Mouse (Mus musculus): Measurements from ENCODE around the gene Gm20219. TPM values are rescaled to one million over a fixed set of nuclear protein-coding genes. Genes with fewer than 3 reads are reported as not detected.

Gene Gm20219
- 1 to 10 TPM in 3 of 4 experiments, under 1 TPM in 1; 0.71 to 5.3 (median 3.7) TPM for total RNA-seq (2022)

DNA sequence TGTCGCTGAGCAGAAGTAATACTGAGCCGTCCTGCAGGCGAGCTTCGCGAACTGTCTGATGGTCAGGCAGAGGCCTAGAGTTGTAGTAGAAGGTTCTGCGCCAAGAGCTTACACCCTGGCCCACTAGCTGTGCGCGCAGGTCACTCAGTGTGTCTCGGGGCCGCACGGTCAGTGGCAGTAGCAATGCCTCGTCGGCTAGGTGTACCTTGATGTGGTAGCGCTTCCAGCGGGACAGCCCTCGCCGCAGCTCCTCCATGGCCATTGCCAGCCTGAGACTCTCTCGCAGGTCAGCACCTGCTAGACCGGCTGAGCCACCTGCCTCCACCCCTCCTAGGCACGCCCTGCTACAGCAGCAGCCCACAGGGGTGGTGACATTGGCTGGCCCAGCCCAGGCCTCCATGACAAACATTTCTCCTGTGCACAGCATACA is at the start of gene Gm20219:
TSS of gene Gm20219 (minus strand) at position 266 of the 430 bp plus-strand sequence.
- no peak for DNase-seq (ENCODE audit: low spot score in 2 of 2)

DNA sequence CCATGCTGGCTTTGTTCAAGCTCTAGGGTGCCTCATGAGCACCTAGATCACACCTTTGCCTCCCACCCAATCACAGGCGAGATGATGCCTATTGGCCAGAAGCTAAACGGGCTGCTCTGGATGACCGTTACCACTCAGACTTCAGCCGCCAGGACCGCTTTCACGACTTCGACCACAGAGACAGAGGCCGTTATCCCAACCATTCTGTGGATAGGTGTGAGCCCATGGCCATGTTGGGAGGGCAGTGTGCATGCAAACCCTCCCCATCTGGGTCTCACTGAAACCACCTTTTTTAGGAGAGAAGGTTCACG is 49.8 kb upstream of the Gm20219 start:
- DNase-seq (ENCODE audit: low spot score in 2 of 2), result no peak

DNA sequence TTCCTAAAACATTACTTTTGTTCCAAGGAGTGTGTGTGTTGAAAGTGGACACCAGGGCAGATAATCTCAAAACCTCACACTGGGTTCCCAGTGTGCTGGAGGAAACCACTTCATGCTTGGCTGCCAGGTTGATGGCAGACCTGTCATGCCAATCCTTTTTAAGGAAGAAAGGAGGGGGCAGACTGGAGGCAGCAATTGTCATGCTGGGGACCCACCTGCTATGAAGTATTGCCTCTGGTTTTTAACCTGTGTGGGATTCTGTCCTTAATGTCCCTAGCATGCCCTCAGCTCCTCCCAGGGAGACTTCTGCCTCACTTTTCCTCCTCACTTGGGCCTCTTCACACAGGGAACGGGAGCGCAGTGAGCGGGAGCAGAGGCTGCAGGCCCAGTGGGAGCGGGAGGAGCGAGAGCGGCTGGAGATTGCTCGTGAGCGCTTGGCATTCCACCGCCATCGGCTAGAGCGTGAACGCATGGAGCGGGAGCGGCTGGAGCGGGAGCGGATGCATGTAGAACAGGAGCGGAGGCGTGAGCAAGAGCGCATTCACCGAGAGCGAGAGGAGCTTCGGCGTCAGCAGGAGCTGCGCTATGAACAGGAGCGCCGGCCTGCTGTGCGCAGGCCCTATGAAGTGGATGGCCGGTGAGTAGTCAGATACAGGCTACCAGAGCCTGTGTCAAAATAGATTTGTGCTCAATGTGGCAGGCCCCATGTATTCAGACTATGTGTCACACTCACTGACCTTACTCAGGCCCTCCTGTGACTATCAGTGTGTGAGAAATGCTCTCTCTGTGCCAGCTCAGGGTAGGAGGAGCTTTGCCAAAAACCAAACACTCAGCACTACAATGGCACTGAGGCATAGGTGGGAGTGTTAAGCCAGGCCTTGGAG is 49.2 kb upstream of the Gm20219 start:
- DNase-seq (ENCODE audit: low spot score in 2 of 2), result no peak

DNA sequence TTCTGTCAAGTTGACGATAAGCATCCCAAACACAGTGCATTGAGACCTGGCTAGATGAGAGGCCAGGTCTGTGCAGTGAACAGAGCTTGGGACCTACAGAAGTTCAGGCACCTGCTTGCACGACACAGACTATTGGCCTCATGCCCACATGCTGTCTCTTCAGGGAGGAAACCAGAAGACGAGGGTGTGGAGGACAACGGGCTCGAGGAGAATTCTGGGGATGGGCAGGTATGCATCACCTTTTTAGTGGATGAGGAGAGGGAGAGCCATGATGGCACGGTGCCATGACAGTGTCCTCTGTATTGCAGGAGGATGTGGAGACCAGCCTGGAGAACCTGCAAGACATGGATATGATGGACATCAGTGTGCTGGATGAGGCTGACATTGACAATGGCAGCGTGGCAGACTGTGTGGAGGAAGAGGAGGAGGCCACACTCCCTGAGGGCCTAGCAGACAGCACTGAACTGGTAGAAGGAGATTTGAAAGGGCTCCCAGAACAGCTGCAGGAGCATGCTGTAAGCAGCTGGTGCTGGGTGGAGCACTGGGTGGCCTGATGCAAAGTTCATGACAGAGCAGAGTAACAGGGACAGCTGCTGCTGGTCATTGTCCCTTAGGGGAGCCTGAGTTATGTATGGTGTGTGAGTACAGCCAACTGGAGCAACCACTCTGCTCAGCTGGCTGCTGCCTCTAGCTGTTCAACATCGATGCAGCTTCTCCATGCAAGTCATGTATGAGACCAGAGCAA is 39.5 kb upstream of the Gm20219 start:
- no peak for DNase-seq (ENCODE audit: low spot score in 2 of 2)

DNA sequence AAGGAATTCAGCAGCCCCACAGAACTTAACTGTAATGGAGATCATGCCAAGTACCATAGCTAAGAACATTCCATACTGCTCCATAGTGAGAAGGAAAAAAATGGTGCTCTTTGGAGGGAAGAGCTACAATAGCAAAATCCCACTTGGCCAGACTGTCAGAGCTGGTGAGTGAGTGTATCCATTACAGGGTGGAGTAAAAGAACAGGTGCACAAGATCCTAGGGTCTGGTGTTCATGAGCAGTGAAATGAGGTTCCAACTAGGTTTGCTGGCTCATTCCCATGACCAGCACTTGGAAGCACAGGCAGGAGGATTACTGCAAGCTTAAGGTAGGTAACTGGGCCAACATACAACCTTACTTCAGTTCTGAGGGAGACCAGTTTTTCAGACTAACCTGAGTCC is 38.4 kb upstream of the Gm20219 start:
- DNase-seq (ENCODE audit: low spot score in 2 of 2), result no peak

DNA sequence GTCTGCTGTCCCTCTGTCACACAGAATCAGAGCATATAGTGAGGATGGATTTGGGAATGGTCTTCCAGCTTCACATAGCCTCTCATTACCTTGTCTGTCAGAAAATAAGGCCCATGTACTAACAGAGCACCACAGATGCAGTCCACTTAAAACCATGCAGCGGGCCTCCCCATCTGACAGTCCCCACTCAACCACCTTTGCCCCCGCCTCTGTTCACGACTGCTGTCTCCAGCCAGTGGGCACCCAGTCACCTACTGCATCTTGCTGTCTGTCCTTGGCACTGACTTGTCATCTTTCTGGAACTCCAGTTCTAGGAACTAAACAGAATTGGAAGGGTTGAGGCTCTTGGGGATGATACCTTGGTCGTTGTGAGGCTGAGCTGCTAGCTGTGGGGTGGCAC is 34.7 kb upstream of the Gm20219 start:
- DNase-seq (ENCODE audit: low spot score in 2 of 2), result no peak

DNA sequence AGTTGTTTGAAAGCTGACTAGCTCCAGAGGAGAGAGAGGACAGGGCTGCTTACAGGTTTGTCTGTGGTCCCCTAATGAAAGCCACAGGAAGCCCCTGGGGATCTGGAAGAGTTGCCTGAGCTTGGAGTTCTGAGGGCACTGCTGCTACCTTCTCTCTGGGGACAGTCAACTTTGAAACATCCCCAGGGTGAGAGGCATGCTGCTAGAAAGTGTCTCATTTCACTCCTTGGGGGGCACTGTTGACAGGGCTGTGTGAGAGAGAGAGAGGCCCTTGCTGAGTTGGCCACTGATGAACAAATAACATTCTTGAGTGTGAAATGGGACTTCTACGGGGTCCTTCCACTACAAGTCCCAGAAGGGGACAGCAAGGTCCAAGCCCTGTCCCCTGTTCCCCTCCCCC is 33.6 kb upstream of the Gm20219 start:
- DNase-seq (ENCODE audit: low spot score in 2 of 2), result no peak

DNA sequence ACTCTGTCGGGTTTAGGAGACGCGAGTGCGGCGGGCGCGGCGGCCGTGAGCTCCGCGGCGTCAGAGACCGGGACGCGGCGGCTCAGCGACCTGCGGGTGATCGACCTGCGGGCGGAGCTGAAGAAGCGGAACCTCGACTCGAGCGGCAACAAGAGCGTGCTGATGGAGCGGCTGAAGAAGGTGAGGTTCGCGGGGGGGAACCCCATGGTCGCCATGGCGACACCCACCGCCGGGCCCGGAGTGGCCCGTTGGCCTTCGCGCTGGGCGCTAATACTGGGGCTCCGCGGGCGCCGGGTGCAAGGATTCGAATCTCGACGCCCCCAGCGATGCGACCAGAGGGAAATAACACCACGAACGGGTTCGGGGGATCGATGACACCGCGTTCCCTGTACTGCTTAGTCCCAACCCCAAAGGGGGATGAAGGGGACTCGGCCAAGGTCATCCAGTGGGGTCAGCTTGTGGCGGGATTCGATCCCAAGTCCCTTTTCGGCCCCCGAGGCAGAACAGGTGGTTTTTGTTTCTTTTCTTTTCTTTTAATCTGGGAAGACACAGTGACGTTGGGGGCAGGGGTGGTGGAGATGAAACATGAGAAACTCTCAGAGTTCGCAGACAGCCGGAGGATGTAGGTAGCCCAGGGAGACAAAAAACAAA is 31.1 kb upstream of the Gm20219 start:
- no peak for DNase-seq (ENCODE audit: low spot score in 2 of 2)

DNA sequence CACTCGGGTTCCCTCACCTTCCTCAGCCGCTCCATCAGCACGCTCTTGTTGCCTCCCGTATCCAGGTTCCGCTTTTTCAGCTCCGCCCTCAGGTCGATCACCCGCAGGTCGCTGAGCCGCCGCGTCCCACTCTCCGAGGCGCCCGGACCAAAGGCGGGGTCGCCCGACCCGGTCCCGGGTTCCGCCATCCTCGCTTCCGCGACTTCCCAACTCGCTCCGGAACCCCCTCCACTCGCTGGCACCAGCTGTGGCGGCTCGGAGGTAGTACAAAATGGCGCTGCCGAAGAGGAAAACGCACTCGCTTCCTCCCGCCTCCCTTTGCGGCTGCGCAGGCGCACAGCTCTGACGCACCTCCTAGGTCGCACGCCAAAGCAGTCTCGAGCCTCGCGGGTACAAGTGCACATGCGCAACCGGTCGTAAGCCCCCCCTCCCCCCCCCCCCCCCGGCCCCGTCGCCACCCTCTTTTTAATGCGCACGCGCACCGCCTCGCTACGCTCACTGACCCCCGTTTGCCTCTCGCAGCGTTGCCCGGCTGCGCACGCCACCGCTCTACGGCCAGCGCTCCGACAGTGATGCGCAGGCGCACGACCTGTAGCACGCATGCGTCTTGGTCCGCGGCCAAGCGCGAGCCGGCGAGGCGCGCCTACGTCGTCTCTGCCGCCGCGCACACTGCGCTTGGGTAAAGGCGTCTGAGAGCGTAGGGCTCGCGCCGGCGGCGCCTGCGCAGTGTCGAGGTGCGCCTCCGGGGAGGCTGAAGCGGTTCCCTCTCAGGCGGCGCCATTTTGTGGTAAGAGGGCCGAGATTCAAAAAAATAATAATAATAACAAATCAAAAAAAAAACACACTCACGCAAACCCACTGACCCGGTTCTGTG is 30.3 kb upstream of the Gm20219 start, which contains the start of the genes Safb2 and Safb:
TSS of gene Safb2 (minus strand) at position 329 of the 874 bp plus-strand sequence.
TSS of gene Safb (plus strand) at position 569 of the 874 bp plus-strand sequence.
- DNase-seq (ENCODE audit: low spot score in 2 of 2), result peak; percentile 99

DNA sequence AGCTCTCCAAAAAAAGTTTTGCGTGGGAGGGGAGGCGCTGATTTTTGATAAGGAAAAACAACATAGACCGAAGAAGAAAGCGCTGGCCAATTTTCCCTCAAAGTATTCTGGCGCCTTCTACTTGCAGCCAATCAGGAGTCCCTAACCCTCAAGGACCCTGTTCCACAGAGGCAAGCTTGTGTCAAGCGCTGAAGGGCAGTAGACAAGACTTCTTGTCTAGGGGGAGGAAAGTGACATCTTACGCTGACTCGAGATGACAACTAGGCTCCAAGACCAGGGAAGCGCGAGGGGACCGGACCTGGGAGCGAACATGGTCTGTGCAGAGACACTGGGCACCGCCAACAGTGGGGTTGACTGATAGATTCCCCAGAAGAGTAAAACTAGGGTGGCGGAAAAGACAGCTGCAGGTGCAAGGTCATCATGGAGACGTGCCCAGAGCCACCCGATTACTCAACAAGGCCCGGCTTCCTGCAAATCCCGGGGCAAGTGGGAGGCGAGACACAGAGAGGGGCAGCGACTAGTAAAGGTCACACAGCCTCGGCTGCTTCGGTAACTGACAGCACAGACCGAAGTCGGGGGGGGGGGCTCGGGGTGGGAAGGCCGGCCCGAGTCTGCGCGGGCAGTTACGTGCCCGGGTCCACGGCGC is 29.5 kb upstream of the Gm20219 start:
- DNase-seq (ENCODE audit: low spot score in 2 of 2), result peak; percentile 42 to 45

DNA sequence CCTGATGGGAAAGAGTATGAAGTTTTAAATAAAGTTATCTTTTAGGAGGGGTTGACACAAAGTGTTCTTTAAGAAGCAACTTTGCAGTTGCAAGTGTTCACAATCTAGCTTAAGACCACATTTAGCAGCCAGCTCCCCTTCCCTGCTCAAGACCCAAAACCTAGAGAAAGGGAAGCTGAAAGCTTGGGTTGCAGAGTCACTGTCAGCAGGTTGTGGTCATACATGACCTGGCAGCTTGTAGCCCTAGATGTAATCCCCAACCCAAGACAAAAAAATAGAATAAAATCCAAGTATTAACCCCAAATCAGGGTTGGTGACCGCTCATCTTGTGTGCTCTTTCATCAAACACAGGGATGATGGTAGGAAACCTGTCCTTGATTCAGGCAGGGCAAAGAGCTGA is 28.9 kb upstream of the Gm20219 start:
- DNase-seq (ENCODE audit: low spot score in 2 of 2), result no peak

DNA sequence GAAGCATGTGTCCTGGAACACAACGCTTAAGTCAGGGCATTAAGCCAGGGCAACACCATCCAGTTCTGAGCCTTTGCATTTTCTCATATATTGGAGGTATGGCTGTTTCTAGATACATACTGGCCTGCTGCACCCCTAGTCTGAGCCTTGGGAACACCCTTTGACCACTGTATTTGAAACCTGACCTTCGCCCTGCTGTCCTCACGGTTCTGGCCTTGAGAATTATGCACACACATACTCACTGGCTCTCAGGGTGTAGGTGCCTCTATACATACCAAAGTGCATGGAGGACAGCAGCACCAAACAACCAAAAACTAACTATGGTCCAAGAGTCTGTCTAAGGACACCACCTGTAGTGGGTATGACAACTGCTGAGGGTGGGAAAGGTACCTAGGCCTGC is 18.8 kb upstream of the Gm20219 start:
- DNase-seq (ENCODE audit: low spot score in 2 of 2), result no peak

DNA sequence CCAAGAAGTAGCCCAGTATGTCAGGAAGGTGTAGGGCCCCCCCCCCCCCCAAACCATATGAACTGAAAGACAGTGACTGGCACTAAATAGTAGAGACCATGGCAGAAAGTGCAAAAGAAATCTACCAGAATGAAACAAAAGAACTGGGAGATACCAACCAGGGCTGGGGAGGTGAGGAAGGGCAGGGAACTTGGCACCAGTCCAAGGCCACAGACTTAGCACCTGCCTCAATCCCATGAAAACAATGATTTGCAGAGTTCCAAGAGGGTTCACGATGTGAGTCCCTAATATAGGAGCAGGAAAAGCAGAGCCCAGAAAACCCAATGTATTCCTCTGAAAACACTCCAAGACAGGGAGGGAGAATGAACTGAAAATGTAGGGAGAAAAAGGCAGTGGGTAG is 18.0 kb upstream of the Gm20219 start:
- no peak for DNase-seq (ENCODE audit: low spot score in 2 of 2)

DNA sequence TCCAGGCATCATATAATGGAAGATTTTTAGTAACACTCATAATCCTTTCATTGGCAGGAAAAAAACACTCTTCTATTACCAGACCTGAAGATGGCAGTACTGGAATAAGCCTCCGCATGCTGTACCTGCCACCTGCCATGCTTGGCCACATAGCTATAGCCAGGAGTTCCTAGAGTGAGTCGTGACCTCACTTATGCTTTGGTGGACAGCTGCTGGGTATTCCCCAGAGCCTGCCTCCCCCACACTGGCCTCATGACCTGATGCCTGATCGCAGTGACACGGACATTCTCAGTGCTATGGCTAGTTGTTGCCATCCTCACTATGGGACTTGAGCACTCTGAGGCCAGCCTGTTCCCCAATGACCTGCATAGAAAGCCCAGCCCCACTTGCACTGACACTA is 16.1 kb upstream of the Gm20219 start:
- no peak for DNase-seq (ENCODE audit: low spot score in 2 of 2)

DNA sequence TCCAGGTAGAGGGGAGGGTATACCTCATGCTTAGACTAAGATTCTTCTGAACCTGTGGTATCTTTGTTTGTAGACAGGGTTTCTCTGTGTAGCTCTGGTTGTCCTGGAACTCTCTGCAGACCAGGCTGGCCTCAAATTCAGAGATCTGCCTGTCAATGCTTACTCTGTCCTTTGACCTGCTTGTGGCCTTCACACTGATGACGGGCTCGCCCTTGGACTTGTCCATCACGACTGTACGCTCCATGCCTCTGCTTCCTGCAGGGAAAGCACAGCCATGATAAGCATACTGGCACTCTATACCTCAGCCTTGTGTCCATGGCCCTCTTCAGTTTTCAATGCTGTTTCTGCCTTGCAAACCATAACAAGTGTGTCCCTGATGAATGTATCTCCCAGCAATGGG is 13.2 kb upstream of the Gm20219 start:
- no peak for DNase-seq (ENCODE audit: low spot score in 2 of 2)

DNA sequence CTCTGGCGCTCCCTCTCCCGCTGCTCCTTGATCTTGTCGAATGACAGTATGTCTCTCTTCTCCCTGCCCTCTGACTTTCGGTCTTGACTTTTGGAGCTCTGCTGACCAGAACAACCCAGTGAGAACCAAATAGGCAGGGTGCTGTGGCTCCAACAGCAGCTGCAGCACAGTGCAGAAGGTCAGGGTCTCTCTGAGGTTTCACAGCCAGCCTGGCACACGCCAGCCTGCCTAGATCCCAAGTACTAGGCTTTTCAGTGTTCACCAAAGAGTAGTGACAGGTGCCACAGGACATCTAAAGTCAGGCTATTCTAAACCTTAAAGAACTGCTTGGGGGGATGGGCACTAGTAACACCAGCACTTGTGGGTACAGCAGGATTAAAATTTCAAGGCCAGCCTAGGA is 12.7 kb upstream of the Gm20219 start:
- DNase-seq (ENCODE audit: low spot score in 2 of 2), result no peak

DNA sequence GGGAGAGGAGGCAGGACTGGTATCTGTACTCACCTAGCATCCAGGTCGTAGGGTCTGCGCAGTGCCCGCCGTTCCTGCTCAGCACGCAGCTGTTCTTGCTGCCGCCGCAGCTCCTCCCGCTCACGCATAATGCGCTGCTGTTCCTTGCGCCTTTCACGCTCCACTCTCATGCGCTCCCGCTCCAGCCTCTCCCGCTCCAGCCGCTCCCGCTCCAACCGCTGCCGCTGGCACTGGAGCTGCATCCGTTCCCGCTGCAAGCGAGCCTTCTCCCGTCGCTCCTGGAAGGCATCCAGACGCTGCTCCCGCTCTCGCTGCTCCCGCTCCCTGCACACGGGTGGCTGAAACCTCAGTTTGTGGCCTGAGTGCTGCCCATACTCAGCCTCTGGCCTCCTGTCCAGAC is 12.1 kb upstream of the Gm20219 start:
- DNase-seq (ENCODE audit: low spot score in 2 of 2), result no peak

DNA sequence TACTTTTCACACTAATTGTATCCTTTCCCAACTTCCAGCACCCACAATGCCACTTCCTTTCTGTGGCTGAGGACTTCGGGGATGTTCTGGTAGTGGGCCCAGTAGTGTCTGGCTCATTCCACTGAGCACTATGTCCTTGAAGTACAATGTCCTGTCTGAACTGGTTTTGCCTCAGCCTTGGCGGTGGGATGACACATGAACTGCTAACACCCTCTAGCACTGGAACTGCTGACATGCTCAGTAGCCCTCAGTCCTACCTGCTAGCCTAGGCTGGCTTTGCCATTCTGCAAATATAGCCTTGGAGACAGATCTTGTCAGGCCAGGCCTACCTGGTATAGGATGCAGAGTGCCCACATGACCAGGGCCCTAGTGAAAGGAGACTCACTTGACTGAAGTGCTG is 7.7 kb upstream of the Gm20219 start:
- DNase-seq (ENCODE audit: low spot score in 2 of 2), result no peak

DNA sequence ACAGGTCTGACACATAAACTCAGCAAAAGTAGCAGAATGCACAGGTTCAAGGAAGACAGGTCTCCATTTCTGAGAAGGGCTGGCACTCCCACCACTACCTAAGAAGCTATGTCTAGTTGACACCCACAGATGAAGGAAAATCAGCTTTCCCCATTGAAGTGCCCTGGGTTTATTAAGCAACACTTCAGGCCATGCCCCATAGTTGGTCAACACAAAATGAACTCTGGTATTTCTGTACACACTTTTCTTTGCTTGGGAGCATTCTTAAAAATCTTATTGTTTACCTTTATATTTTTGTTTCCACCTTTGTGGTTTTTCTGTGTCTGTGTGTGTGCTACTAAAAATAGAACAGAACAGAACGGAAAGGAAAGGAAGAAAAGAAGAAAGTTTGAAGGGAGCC is 5.9 kb upstream of the Gm20219 start:
- no peak for DNase-seq (ENCODE audit: low spot score in 2 of 2)

DNA sequence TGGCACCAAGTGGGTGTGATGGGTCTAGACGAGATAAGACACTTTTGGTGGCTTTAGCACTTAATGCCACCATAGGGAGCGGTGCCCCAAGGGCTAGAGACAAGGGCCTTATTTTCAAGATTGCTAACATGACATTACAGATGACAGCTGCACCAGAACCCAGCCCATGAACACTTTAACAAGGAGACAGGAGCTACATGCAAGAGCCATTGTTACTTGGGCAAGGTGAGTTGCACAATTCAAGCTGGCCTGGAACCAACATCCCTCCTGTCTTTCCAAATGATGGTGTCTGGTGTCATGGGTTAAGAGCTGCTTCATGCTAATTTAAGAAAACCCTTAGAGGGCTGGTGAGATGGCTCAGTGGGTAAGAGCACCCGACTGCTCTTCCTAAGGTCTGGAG is 5.2 kb upstream of the Gm20219 start:
- DNase-seq (ENCODE audit: low spot score in 2 of 2), result no peak

DNA sequence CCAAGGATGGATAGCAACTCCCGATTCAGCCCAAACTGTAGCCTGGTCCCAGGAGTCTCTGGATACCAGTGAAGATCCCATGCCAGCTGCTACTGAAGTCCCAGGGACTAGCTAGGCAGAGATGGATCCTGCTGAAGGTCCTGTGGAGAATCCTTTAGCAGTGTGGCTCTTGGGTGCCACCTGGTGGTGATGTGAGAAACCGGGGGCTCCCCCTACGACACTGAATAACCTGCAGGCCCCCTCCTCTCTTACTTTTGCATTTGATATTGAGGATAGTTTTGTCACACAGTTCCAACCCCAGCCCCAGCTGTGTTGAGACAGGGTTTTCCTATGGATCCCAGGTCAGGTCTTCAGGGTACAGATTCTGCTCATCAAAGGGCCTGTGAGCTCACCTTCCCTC is 4.3 kb upstream of the Gm20219 start:
- peak in 1 of 2 experiments; percentile 75 for DNase-seq (ENCODE audit: low spot score in 2 of 2)

All from layer of hippocampus, adult 8-10 months (tissue).